Mouse (Mus musculus): ENCODE measurements around the gene Masp1. TPM values are rescaled to one million over a fixed set of nuclear protein-coding genes. Genes with fewer than 3 reads are reported as not detected.

Gene Masp1
- 0.40 TPM for polyA plus RNA-seq (2015; fragmentation: Illumina TruSeq; extraction: RNeasy Lipid Tissue Mini Kit (QIAGEN cat#74804); ENCODE audit: insufficient read depth, low replicate concordance)

DNA sequence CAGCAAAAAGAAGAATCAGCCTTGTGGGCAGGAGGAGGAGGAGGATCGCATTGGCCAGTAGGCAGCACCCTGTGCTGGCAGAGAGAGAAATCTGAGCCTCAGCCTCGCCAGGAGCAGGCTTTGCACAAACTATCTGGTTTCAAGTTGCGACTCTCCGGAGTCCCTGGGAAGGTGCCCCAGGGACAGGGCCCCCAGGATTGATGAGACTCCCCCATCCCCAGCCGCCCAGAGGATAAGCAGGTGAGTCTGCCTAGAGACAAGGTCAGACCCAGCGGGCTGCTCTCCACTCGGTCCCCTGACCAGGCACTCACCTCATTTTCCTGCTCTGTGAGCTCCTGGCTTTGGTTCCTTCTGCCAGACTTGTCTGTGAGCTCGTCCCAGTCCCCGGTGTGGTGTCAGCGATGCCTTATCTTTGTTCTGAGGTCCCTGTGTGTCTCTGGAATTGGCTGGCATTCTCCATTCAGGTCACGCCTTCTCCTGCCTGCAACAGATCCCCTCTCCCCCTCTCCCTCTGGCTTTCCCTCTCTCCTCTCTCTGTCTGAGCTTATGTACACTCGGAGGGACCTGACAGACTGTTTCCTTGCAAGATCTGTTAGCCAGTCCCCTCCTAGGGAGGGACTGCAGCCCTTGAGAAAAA, at the start of gene Masp1, which contains the start of gene Rtp4:
Gene Masp1 (minus strand): TSS at position 581 of the 637 bp plus-strand sequence.
Gene Rtp4 (plus strand): TSS at position 57 of the 637 bp plus-strand sequence.

DNA sequence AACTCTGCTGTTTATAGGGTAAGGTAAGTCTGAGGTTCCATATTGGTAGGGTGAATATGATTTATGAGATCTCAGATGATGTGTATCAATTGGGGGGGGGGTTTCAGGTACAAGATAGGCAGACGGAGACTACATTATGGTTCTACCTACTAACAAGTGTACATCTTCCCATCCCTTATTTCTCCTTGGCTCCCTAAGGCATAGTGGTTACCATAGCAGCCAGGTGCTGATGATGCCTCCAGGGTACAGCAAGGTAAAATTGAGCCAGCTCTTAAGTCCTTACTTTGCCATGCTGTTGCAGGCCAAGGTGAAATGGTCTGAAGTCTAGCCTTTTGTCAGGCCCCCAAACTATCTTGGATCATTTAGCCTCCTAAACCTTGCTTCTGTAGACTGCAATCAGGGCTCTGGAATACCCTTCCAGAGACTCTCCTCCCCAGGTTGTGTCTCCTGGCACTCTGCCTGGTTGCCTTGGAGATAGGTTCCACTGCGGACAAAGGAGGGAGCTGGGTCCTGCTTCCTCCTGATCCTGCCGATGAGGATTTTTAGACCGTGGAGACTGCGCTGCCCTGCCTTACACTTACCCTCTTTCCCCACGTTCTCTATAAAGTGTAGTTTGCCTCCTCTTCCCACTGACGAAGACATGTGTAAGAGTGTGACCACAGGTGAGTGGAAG, 91.8 kb downstream of the Masp1 start, which contains the start of gene Rtp1:
Gene Rtp1 (plus strand): TSS at position 487 of the 673 bp plus-strand sequence.

Other genes starting within 250 kb of the Masp1 start
- not detected for gene Rtp1, start 91.7 kb downstream of the Masp1 start, polyA plus RNA-seq (2015; fragmentation: Illumina TruSeq; extraction: RNeasy Lipid Tissue Mini Kit (QIAGEN cat#74804); ENCODE audit: insufficient read depth, low replicate concordance)
- gene Rtp4, start 524 bp downstream of the Masp1 start, polyA plus RNA-seq (2015; fragmentation: Illumina TruSeq; extraction: RNeasy Lipid Tissue Mini Kit (QIAGEN cat#74804); ENCODE audit: insufficient read depth, low replicate concordance) = 56.7 TPM

Data from spleen, adult 10 weeks (tissue).